Mouse (Mus musculus): Measurements from ENCODE around the gene Creld1.

Creld1 gene

GRCm38 (mm10) chr6:113517434-113518080 is 34.5 kb downstream of the Creld1 start:
- no peak for TF ChIP-seq GATA4 (IDR thresholded peaks at IDR 0.05; ENCODE audit: insufficient replicate concordance, low read length)

DNA sequence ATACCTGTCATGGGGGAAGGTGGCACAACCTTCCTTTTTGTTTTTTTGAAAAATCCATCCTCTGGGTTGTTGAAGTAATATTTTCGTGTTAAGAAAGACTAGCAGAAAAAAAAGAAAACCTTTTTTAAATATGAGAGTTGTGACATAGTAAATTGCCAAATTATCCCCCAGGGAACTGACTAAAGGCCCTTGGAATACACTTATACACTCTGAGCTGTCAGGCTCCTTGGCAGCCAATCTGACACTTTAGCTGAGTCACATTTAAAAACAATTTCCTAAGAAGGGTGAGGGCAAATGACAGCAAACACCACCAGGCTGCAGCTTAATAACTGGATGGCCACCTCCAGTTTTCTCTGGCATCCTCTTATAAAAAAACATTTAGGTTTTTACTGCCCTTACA is 39.2 kb downstream of the Creld1 start:
- no peak for TF ChIP-seq GATA4 (IDR thresholded peaks at IDR 0.05; ENCODE audit: insufficient replicate concordance, low read length)

- no peak for TF ChIP-seq GATA4 (IDR thresholded peaks at IDR 0.05; ENCODE audit: insufficient replicate concordance, low read length)
Measured at GRCm38 (mm10) chr6:113523420-113523819, 40.3 kb downstream of the Creld1 start.

GRCm38 (mm10) chr6:113530932-113531839 is 48.1 kb downstream of the Creld1 start, which contains the start of the genes Emc3 and Fancd2:
Emc3 (minus strand) TSS chr6:113531652.
Fancd2 (plus strand) TSS chr6:113531682.
- TF ChIP-seq GATA4 (IDR thresholded peaks at IDR 0.05; ENCODE audit: insufficient replicate concordance, low read length), result no peak; the same call in 1 of the 2 replicates

DNA sequence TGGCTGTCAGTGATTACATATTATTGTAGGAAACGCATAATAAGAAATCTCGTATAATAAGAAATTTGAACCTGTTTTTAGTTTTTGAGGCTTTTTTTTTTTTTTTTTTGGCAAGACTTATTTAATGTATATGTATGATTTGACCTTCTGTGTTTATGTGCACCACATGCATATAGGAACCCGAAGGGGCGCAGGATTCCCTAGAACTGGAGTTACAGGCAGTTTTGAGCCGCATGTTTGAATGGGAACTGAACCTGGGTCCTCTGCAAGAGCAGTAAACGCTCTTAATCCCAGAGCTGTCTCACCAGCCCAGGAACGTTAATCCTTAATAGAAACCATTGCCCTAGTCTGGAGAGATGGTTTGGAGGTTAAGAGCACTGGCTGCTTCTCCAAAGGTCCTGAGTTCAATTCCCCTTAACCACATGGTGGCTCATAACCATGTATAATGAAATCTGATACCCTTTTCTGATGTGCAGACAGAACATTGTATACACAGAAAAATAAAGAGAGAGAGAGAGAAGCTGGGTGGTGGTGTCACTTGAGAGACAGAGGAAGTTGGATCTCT is 48.8 kb downstream of the Creld1 start:
- TF ChIP-seq GATA4 (IDR thresholded peaks at IDR 0.05; ENCODE audit: insufficient replicate concordance, low read length), result no peak

- no peak for TF ChIP-seq GATA4 (IDR thresholded peaks at IDR 0.05; ENCODE audit: insufficient replicate concordance, low read length)
Measured at GRCm38 (mm10) chr6:113534886-113535285, 51.8 kb downstream of the Creld1 start.

DNA sequence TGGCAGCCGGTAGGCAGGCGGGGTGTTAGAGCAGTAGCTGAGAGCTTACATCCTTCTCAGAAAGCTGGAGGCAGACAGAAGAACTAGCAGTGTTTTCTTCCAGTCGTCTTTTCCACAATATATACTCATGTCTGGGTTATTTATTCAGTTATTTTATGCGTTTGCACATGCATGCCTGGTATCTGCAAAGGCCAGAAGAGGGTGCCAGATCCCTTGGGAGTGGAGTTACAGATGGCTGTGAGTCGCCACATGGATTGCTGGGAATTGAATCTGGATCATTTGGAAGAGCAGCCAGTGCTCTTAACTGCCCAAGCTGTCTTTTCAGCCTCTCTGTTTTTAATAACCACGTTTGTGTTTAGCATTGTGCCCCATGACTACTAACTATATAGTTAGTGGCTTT is 58.5 kb downstream of the Creld1 start:
- TF ChIP-seq GATA4 (IDR thresholded peaks at IDR 0.05; ENCODE audit: insufficient replicate concordance, low read length), result no peak

All from liver, adult (tissue).